Mouse (Mus musculus) ES-CJ7 (cell line): ENCODE results near the gene Gm20695.
A peak's percentile ranks its signal among the peaks of the same experiment; 100 is the strongest.

Source experiments
- DNase-seq: peaks from one replicate; pipeline ENCODE4 v3.0.0; 2011; ENCODE audit warnings: low read depth, low spot score

The Gm20695 gene

DNA sequence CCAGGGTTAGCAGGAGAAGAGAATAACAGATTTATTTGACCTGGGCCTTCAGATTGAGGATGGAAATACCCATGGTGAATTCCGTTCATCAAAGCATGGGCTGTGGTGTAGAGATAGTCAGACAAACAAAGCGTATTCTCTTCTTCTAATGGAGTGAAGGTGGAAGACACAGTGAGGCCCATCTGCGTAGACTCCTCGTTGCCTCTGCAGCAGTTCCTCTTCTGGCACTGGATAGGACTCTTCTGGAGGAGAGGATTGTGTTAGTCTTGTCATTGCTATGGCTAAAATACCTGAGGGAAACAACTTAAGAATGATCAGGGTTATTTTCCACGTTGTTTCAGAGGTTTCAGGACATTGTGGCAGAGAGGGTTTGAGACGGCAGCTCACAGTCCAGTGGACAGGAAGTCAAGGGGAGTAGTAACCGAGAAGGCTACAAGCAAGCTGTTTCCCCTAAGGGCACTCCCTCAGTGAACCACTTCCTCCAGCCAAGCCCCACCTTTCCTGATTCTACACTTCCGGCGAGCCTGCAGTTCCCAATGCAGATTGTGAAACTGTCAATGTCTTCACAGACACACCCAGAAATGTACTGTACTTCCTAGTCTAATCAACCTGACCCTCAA is 10.8 kb downstream of the Gm20695 start:
- peak; percentile 52 for DNase-seq

DNA sequence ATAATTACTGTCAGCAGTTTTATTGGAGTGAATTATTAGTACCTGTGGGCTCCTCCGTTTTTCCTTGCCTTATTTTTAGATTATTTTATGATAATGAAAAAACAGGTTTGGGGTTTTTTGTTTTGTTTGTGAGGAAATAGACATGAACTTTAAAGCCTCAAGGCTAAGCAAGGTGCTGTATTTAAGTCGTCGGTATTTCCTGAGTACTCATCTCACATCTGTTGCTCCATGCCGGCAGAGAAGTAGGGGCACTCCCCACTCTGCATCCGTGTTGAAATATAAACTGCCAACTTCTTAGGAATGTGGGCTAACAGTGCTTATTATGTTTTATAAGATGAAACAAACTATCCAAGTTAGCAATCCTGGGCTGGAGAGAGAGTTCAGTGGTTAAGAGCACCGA is 11.6 kb downstream of the Gm20695 start:
- DNase-seq = no peak

DNA sequence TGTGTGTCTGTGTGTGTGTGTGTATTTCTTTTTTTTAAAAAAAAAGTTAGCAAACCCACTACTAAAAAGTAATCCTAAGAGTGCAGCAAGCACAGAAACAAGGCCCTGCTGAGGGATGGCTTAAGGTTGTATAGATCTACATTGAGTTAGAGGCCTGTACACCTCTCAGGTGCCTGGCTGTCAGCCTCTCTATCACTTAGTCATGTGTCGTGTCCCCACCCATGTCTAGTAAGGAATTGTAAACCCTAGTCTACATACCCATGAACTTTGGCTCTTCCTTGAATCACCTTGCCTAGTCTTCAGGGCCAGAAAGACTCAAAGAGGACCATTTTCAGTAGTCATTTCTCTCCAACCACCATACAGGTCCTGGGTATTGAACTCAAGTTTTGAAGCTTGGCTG is 12.1 kb downstream of the Gm20695 start:
- no peak for DNase-seq

DNA sequence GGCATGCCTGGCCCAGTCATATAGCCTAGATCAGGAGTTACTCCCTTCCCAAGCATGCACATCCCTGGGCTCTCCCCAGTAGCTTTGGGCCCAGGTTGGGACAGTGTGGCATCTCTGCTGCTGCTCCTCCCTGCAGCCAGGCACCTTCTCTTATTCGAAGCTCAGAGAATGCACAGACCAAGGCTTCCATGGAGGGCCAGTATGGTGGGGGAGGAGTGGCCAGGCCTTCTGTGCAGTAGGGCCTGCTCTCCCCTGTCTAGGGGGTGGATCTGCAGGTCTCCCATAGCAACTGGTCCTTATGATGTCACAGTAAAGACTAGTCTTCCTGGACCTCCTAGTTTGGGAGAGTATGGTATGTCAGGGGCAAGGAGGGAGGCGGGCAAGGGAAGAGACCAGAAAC is 23.0 kb downstream of the Gm20695 start:
- DNase-seq = no peak

DNA sequence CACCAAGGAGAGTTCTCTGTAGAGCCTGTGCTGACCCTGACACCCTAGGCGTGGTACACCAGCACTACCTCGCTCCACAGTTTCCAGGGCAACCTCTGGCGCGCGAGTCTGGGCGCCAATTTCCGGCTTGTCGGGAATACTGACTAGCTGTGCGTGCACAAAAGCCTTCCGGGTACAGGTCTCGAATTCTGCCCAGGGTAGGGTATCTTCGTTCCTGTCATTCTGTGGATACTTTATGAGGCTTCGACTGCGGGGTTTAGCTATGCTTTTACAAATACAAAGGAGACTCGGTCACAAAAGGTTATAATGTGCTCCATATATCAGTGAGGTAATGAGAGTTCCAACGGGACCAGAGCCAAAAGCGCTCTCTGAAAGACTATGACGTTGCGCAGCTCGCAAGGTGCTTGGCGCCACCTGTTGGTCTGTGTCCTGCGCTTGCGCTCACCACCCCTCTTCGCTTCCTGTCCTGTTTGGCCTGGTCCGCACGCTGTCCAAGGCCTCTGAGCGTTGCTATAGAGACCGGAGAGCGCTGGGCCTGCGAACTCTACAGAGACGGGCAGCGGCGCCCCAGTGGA is 24.2 kb downstream of the Gm20695 start, which contains the start of the genes 1700037C18Rik and Cluap1:
1700037C18Rik (minus strand) TSS at position 153 of the 575 bp plus-strand sequence.
Cluap1 (plus strand) TSS at position 265 of the 575 bp plus-strand sequence.
- peak; percentile 95 for DNase-seq

DNA sequence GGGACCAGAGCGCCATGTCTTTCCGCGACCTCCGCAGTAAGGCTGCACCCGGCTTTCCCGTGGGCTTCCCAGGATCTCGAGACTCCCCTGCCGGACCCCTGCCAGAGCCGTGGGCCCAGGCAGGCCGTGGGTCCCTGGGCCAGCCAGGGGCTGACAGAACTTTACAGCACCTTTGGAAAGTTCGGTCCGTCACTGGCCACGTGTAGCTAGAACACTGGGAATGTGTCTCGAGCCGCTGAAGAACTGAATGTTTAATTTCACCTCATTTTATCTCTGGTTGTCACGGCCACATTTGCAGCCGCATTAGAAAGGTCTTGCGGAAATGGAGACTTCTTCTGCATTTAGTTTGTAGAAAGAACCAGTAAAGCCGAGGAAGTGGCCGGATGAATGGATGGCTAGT is 24.7 kb downstream of the Gm20695 start:
- no peak for DNase-seq

DNA sequence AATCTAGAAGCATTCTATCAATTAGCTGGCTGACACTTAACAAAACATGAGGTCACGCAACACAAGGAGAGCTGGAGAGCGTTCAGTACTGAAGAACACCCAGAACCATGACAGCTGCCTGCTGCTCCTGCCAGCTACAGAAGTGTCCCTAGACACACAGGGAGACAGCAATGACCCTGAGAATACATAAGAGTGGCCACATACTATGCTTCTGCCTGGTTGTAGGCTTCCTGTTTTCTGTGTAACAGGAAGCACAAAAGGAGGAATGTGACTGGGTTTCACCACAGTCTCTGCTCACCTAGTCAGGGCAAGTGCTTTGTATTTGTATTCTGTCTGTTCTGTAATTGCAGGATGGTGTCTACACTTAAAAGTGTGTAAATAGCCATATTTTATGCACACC is 36.3 kb downstream of the Gm20695 start:
- no peak for DNase-seq

DNA sequence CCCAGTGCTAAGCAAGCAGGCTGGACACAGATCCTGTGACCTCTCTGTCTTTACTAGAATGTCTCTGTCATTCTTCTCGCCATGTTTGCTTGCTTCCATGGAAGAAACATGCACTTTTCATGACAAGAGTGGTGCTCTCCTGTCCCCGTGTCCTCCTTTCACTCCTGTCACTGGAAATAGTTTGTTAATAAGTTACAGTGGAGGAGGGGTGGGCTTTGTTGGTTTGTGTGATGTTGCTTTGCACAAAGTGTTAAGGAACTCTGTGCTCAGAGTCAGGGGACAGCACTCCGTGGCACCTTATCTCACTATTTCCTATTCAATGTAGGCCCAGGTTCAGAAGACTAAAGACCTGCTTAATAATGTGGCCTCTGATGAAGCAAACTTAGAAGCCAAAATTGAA is 39.1 kb downstream of the Gm20695 start:
- DNase-seq = no peak

DNA sequence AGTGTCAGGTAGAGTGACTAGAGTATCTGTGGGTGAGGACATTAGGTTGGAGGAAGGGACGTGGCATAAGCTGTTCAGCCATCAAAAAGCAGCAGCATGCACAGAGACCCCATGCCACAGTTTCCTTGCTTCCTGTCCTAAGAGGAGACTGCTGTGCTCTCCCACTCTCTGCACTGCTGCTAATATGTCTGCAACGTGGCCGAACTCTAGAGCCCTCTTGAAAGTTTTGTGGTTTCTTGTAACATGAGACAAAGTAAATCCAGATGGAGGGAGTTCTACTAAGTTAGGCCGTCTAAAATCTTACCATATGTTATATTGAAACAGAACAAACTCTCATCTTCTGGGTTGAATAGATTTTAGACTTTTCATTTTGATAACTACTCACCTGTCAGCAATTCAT is 39.5 kb downstream of the Gm20695 start:
- no peak for DNase-seq

DNA sequence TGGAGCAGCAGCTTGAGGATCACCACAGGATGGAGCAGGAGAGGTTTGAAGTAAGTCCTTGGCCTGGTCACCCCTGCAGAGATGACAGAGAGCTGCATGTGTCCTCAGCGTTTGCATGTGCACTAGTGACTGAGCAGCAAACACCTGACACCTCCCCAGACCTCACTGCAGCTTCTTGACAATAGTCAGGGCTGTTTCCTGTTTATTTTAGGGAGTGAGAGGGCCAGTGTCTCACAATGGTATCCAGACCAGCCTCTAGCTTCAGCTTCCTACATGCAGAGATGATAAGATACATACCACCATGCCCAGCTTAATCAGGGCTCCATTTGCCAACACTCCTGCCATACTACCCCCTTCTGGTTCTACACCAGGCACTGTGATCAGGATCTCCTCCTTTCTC is 44.1 kb downstream of the Gm20695 start:
- no peak for DNase-seq

DNA sequence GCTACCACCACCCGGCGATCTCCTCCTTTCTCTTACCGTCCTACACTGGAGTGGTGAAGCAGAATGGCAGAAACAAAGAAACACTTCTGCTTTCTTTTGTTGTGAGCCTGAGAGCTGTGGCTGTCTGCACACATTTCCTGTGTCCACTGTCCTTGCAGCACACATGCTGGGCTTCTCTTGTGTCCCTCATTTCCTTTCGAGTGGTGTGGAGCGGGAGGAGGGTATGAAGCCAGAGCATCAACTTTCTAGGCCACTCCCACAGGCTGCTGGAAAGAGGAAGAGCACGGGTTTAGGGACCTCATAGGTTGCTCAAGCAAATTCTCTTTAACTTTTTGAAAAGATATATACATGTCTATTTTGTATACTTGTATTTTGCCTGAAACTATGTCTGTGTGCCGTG is 44.7 kb downstream of the Gm20695 start:
- DNase-seq = no peak

DNA sequence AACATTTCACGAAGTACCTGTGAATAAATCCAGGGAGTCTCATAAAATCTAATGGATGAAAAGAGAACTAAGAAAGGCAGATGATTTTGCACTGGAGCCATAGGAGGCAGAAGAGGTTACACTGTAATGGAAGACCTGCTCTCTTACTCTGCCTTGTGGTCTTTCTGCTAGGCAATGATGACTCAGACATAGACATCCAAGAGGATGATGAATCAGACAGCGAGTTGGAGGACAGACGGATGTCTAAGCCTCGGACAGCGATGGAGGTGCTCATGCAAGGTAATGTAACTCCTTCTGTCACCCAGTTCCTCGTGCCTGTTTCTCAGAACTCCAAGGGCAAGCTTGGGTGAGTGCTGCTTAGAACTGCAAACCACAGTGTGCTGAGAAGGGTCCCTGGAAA is 49.1 kb downstream of the Gm20695 start:
- no peak for DNase-seq

DNA sequence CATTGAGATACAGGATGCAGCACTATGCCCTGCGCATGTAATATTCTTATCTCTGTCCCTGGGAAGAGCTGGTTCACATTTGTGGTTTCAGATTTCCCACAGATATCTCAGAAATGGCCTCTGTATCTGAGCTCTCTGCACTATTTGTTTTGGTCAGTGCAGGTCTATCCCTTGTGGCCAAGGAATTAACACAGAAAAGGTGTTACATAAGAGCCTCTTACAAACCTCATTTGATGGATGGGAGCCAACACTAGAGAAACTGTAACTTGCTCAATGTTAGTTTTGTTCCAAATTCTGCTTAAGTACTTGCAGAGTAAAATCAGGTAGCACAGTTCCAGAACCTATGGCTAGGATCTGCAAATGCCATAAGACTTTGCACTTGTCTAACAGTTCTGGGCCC is 49.6 kb downstream of the Gm20695 start:
- no peak for DNase-seq

DNA sequence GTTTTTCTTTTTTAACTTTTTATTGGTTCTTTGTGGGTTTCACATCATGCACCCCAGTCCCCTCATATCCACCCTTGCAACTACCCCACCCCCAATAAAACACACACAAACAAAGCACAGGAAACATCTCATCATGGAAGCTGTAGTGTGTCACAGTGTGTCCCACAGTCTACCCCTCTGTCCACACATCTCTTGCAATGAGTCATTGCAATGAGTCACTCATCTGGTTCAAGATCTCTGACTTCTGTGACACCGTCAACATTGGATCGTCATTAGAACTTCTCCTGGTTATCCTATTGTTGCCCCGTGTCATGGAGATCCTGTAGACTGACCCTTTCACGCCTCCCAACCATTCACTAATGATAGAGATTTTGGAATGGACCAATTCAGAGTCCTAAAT is 50.3 kb downstream of the Gm20695 start:
- no peak for DNase-seq

DNA sequence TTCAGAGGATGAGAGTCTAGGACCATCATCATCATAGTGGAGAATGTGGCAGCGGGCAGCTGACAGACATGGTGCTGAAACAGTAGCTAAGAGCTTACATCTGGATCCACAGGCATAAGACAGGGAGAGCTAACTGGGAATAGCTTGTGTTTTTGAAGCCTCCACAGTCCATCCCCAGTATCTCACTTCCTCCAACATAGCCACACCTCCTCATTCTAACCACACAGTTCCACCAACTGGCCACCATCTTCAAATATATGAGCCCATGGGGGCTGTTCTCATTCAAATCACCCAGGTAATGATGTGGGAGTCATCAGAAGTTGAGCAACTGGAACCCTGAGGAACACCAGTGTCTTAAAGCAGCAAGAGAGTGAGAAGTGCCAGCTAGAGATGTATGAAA is 66.7 kb downstream of the Gm20695 start:
- DNase-seq = no peak

DNA sequence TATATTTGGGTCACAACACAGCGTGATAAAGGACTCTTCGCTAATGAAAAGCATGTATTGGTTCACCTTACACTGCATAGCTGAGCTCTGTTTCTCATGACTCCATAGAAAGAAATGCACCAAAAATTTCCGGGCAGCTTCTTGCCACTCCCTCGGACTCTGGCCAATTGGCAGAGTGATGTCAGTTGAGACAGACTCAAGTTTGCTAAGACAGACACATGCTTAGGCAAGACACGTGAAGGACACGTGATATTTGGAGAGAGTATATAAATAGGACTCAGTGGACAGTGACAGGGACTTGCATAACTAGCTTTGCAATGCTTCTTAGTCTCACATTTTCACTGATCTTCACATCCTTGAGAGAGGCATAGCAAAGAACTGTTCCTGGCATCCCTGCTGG is 71.9 kb downstream of the Gm20695 start:
- no peak for DNase-seq

DNA sequence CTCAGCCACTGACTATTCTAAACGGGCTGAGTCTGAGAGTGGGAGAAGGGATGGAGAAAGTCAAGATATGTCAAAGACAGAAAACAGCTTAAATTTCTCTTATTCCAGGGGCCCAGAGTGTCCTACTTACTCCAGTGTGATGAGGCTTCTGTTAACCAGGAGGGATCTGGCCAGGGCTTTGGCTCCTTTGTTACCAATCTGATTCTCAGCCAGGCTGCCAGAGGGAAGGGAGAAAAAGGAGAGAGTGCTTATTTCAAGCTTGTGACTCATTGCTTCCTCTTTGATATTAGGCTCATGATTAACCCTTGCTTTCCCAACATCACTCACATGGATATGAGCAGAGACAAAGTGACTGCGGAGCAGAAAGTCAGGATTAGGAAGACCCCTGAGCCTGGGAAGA is 74.8 kb downstream of the Gm20695 start:
- DNase-seq = no peak

DNA sequence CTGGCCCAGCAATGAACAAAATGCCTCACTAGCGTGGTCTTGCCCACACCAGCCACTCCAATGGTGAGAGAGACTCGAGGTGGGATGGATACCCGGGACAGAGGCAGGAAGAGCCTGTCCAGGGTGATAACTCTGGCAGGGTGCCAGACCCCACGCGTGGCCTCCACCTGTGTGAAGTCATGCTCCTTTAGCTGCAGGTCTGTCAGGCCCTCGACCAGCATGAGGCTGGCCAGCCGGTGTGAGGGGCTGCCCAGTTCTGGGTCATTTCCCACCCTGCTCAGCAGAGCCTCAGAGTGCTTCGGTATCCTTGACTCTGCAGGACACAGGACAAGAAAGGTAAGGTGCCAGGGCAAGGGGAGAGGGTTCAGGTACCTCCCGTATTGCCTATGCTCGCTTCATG is 80.5 kb downstream of the Gm20695 start:
- DNase-seq = no peak

DNA sequence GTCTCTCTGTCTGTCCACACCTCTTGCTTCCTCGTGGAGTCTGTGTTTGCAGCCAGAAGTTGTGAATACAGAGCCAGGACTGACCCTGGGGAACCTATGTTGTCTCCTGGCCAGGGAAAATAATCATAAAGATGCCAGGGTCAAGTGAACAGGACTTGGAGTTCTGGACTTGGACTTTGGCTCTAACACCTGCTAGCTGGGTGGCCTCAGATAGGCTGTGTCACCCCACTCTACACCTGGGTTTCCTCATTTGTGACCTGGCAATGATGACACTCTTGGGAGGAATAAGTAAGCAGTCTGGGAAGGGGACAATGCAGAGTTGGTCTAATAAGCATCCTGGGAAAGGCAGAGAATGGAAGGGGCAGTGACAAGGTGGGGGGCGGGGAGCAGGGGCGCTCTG is 81.1 kb downstream of the Gm20695 start:
- DNase-seq = no peak
